Mouse (Mus musculus): ENCODE measurements around the gene Sox4. TPM values are rescaled to one million over a fixed set of nuclear protein-coding genes. Genes with fewer than 3 reads are reported as not detected.

Sox4 gene
- not detected in 2 replicates for polyA plus RNA-seq (2012)

- TF ChIP-seq GATA1 (IDR thresholded peaks at IDR 0.05; ENCODE audit: low read length): no peak
Observed at GRCm38 (mm10) chr13:28953581-28953991, at the start of gene Sox4. Gene Sox4 (minus strand): TSS chr13:28953713.

- TF ChIP-seq GATA1 (IDR thresholded peaks at IDR 0.05; ENCODE audit: low read length): no peak
Observed at GRCm38 (mm10) chr13:28991899-28992664, 38.6 kb upstream of the Sox4 start.

- TF ChIP-seq GATA1 (IDR thresholded peaks at IDR 0.05; ENCODE audit: low read length): no peak
Observed at GRCm38 (mm10) chr13:28988751-28989703, 35.5 kb upstream of the Sox4 start.

- no peak for TF ChIP-seq GATA1 (IDR thresholded peaks at IDR 0.05; ENCODE audit: low read length)
Observed at GRCm38 (mm10) chr13:28980681-28981080, 27.2 kb upstream of the Sox4 start.

- no peak for TF ChIP-seq GATA1 (IDR thresholded peaks at IDR 0.05; ENCODE audit: low read length)
Observed at GRCm38 (mm10) chr13:28975011-28975410, 21.5 kb upstream of the Sox4 start.

GRCm38 (mm10) chr13:28974597-28974996 lies 21.1 kb upstream of the Sox4 start:
- no peak for TF ChIP-seq GATA1 (IDR thresholded peaks at IDR 0.05; ENCODE audit: low read length)

GRCm38 (mm10) chr13:28960916-28961315 lies 7.4 kb upstream of the Sox4 start:
- no peak for TF ChIP-seq GATA1 (IDR thresholded peaks at IDR 0.05; ENCODE audit: low read length)

- TF ChIP-seq GATA1 (IDR thresholded peaks at IDR 0.05; ENCODE audit: low read length): no peak
Observed at GRCm38 (mm10) chr13:28959458-28959978, 6.0 kb upstream of the Sox4 start.

- TF ChIP-seq GATA1 (IDR thresholded peaks at IDR 0.05; ENCODE audit: low read length): no peak
Observed at GRCm38 (mm10) chr13:28959068-28959440, 5.5 kb upstream of the Sox4 start.

- TF ChIP-seq GATA1 (IDR thresholded peaks at IDR 0.05; ENCODE audit: low read length): no peak
Observed at GRCm38 (mm10) chr13:28958211-28959067, 4.9 kb upstream of the Sox4 start.

GRCm38 (mm10) chr13:28957765-28958164 lies 4.3 kb upstream of the Sox4 start:
- no peak for TF ChIP-seq GATA1 (IDR thresholded peaks at IDR 0.05; ENCODE audit: low read length)

- no peak for TF ChIP-seq GATA1 (IDR thresholded peaks at IDR 0.05; ENCODE audit: low read length)
Observed at GRCm38 (mm10) chr13:28952576-28953571, 639 bp downstream of the Sox4 start.

- TF ChIP-seq GATA1 (IDR thresholded peaks at IDR 0.05; ENCODE audit: low read length): no peak
Observed at GRCm38 (mm10) chr13:28951691-28952575, 1.6 kb downstream of the Sox4 start.

Data from G1E-ER4 (cell line).